Mouse (Mus musculus): Measurements from ENCODE around the gene Olfr373. TPM values are rescaled to one million over a fixed set of nuclear protein-coding genes. Genes with fewer than 3 reads are reported as not detected.
A peak's percentile ranks its signal among the peaks of the same experiment; 100 is the strongest.

The Olfr373 gene
- total and polyA plus RNA-seq, 3 experiments: 0.29 TPM; not detected in 2

GRCm38 (mm10) chr8:72137431-72137830, 54.5 kb downstream of the Olfr373 start:
- H3K4me3 ChIP-seq (replicated peaks in 1 of 3; ENCODE audit: low read depth in 2 of 3, low read length in 2 of 3, poor library complexity in 1 of 3): peak overlapping the region in 1 of 3 experiments; percentile 88
- H3K79me2 ChIP-seq (replicated peaks; ENCODE audit: control insufficient read depth, extremely low read depth, insufficient read depth, poor library complexity, severe bottlenecking): peaks cover 19% of the 10 kb centered on the region
- peak overlapping the region; percentile 38; the same call in 1 of the 2 replicates for H3K9ac ChIP-seq (ENCODE audit: insufficient read depth, low read depth)
- H3K27ac ChIP-seq (ENCODE audit: insufficient read depth, low read depth): no peak overlapping the region
- dilution Hi-C loops (cut with MboI; ENCODE audit: extremely low pct_ligation_motif_present, extremely low pct_unique_long_range_greater_than_20kb, low sequenced_read_pairs): no loop called here
- H3K27me3 ChIP-seq (replicated peaks): no peaks in the 10 kb centered on the region
- no peak for DNase-seq (ENCODE audit: extremely low read depth)
- H3K36me3 ChIP-seq (replicated peaks in 1 of 2; ENCODE audit: control insufficient read depth in 1 of 2, insufficient read depth in 1 of 2, low read length in 1 of 2): peaks cover 29 to 43% of the 10 kb centered on the region in 2 experiments
- no peaks in the 10 kb centered on the region for H3K9me3 ChIP-seq (replicated peaks; ENCODE audit: low read length)
- 0 out of 2 replicates have a peak overlapping the region, but pooled peaks have one; percentile 41 for H3K4me2 ChIP-seq (ENCODE audit: insufficient read depth, low read depth, poor library complexity, severe bottlenecking)
- H3K4me1 ChIP-seq (ENCODE audit: control insufficient read depth in 1 of 2, insufficient read depth in 2 of 2): peaks cover 12 to 47% of the 10 kb centered on the region in 2 experiments
- in situ Hi-C loops (cut with MboI; ENCODE audit: low pct_ligation_motif_present, low pct_unique_long_range_greater_than_20kb, low sequenced_read_pairs): no loop called here
- TF ChIP-seq GABPA (IDR thresholded peaks at IDR 0.05; ENCODE audit: insufficient replicate concordance, low read depth, low read length): no peak
- no peak for TF ChIP-seq MAZ (IDR thresholded peaks at IDR 0.05; ENCODE audit: low read depth, low read length)
- no peak for TF ChIP-seq CHD2 (IDR thresholded peaks at IDR 0.05; ENCODE audit: low read length)
- TF ChIP-seq HCFC1 (IDR thresholded peaks at IDR 0.05; ENCODE audit: low read depth, low read length): no peak
- no peak for TF ChIP-seq MAFK (IDR thresholded peaks at IDR 0.05; ENCODE audit: insufficient replicate concordance, low read length)

DNA sequence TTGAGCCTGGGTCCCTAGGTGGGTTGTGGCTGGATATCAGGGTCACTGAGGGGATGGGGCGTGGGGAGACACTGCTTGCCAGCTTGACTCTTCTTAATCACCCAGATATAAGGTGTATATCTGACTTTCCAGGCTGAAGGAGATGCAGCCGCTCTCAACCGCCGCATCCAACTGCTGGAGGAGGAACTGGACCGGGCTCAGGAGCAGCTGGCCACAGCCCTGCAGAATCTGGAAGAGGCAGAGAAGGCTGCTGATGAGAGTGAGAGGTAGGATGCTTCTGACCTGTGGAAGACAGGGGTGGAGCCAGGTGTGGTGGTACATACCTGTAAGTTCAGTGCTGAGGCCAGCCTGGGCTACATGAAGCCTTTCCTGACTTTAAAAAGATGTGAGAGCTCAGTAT, 55.5 kb downstream of the Olfr373 start:
- TF ChIP-seq PAX5 (IDR thresholded peaks at IDR 0.05; ENCODE audit: low read length) (no peak), CTCF (conservative IDR thresholded peaks at IDR 0.05 in 1 of 2, IDR thresholded peaks at IDR 0.05 in 1 of 2; ENCODE audit: low read depth in 2 of 2, low read length in 2 of 2) (no peak), USF2 (conservative IDR thresholded peaks at IDR 0.05; ENCODE audit: low read depth, low read length) (no peak), EP300 (IDR thresholded peaks at IDR 0.05; ENCODE audit: low read length) (no peak), MEF2A (IDR thresholded peaks at IDR 0.05; ENCODE audit: borderline replicate concordance, low read depth, low read length) (no peak), SMC3 (IDR thresholded peaks at IDR 0.05; ENCODE audit: low read depth, low read length) (no peak), IRF4 (IDR thresholded peaks at IDR 0.05; ENCODE audit: low read depth, low read length) (no peak), SIN3A (IDR thresholded peaks at IDR 0.05; ENCODE audit: low read length) (no peak), ZNF384 (IDR thresholded peaks at IDR 0.05; ENCODE audit: low read depth, low read length) (no peak)
- no peaks in the 10 kb centered on the region for H3K27me3 ChIP-seq (replicated peaks)
- dilution Hi-C loops (cut with MboI; ENCODE audit: extremely low pct_ligation_motif_present, extremely low pct_unique_long_range_greater_than_20kb, low sequenced_read_pairs) (no loop called here), in situ Hi-C loops (cut with MboI; ENCODE audit: low pct_ligation_motif_present, low pct_unique_long_range_greater_than_20kb, low sequenced_read_pairs) (no loop called here)
- no peak for DNase-seq (ENCODE audit: extremely low read depth)
- no peak overlapping the region for H3K4me2 ChIP-seq (ENCODE audit: insufficient read depth, low read depth, poor library complexity, severe bottlenecking)
- no peak overlapping the region for H3K9ac ChIP-seq (ENCODE audit: insufficient read depth, low read depth)
- H3K79me2 ChIP-seq (replicated peaks; ENCODE audit: control insufficient read depth, extremely low read depth, insufficient read depth, poor library complexity, severe bottlenecking): peaks cover 19% of the 10 kb centered on the region
- peak overlapping the region; percentile 2; the same call in 1 of the 2 replicates for H3K27ac ChIP-seq (ENCODE audit: insufficient read depth, low read depth)
- peaks cover 12 to 55% of the 10 kb centered on the region in 2 experiments for H3K4me1 ChIP-seq (ENCODE audit: control insufficient read depth in 1 of 2, insufficient read depth in 2 of 2)
- no peaks in the 10 kb centered on the region for H3K9me3 ChIP-seq (replicated peaks; ENCODE audit: low read length)
- no peak overlapping the region for H3K4me3 ChIP-seq (replicated peaks in 1 of 3; ENCODE audit: low read depth in 2 of 3, low read length in 2 of 3, poor library complexity in 1 of 3)
- H3K36me3 ChIP-seq (replicated peaks in 1 of 2; ENCODE audit: control insufficient read depth in 1 of 2, insufficient read depth in 1 of 2, low read length in 1 of 2): peaks cover 38 to 54% of the 10 kb centered on the region in 2 experiments
